Mouse (Mus musculus): ENCODE data around the gene Maml3.

GRCm38 (mm10) chr3:51832985-51833384, 271.9 kb downstream of the Maml3 start:
- TF ChIP-seq CTCF (IDR thresholded peaks at IDR 0.05; ENCODE audit: insufficient read depth, low read depth, low read length), result no peak
- no peak for TF ChIP-seq POLR2A (IDR thresholded peaks at IDR 0.05; ENCODE audit: insufficient read depth, low read depth, low read length)

Measured in olfactory bulb, adult 2 months (tissue).